Mouse (Mus musculus) left cerebral cortex, postnatal 25 days (tissue): ENCODE results near the gene Lamtor1. TPM values are rescaled to one million over a fixed set of nuclear protein-coding genes. Genes with fewer than 3 reads are reported as not detected.

Source experiments
- DNase-seq, 2 experiments: peaks; one replicate each; pipeline ENCODE4 v3.0.0; 2022; ENCODE audit warnings: low spot score in 2 of 2, mixed read lengths in 1 of 2
- intact Hi-C: fragments of 180-260 bp; cut with DNase I; formaldehyde crosslinking; loops from one replicate; pipeline ENCODE4 v1.15.1; 2025
- total RNA-seq, 2 experiments: library from RNA; stranded (reverse); gene quantifications; 2 replicates each; pipeline ENCODE4 v1.2.3; 2021

The Lamtor1 gene
- total RNA-seq = 10 to 100 TPM; 97.2 to 99.6 TPM

GRCm38 (mm10) chr7:101905561-101906286, at the start of gene Lamtor1:
Gene Lamtor1 (plus strand): TSS chr7:101905904.
- intact Hi-C loops = no loop called here
- DNase-seq = peak; percentile 100

GRCm38 (mm10) chr7:101857094-101857493, 48.6 kb upstream of the Lamtor1 start, which contains the start of gene Folr2:
Gene Folr2 (minus strand): TSS chr7:101857194.
- intact Hi-C loops = no loop called here
- DNase-seq = no peak

- intact Hi-C loops = no loop called here
- no peak for DNase-seq
Observed at GRCm38 (mm10) chr7:101858362-101858761, 47.3 kb upstream of the Lamtor1 start.

- intact Hi-C loops = no loop called here
- no peak for DNase-seq
Observed at GRCm38 (mm10) chr7:101860978-101861377, 44.7 kb upstream of the Lamtor1 start.

- no peak for DNase-seq
- intact Hi-C loops = no loop called here
Observed at GRCm38 (mm10) chr7:101862291-101862690, 43.4 kb upstream of the Lamtor1 start.

- DNase-seq = no peak
- intact Hi-C loops = no loop called here
Observed at GRCm38 (mm10) chr7:101863415-101863814, 42.3 kb upstream of the Lamtor1 start, which contains the start of gene Anapc15. Gene Anapc15 (plus strand): TSS chr7:101863715.

GRCm38 (mm10) chr7:101866491-101867265, 39.0 kb upstream of the Lamtor1 start:
- intact Hi-C loops = no loop called here
- no peak for DNase-seq

GRCm38 (mm10) chr7:101867482-101867881, 38.2 kb upstream of the Lamtor1 start:
- no peak for DNase-seq
- intact Hi-C loops = no loop called here

GRCm38 (mm10) chr7:101868241-101869162, 37.2 kb upstream of the Lamtor1 start:
- no peak for DNase-seq
- intact Hi-C loops = no loop called here

- intact Hi-C loops = no loop called here
- no peak for DNase-seq
Observed at GRCm38 (mm10) chr7:101869163-101869500, 36.6 kb upstream of the Lamtor1 start.

GRCm38 (mm10) chr7:101870629-101871028, 35.1 kb upstream of the Lamtor1 start, which contains the start of gene Folr1:
Gene Folr1 (minus strand): TSS chr7:101870788.
- intact Hi-C loops = no loop called here
- no peak for DNase-seq

- DNase-seq = no peak
- intact Hi-C loops = no loop called here
Observed at GRCm38 (mm10) chr7:101871296-101871695, 34.4 kb upstream of the Lamtor1 start.

GRCm38 (mm10) chr7:101875978-101876377, 29.7 kb upstream of the Lamtor1 start:
- intact Hi-C loops = no loop called here
- DNase-seq = no peak

- no peak for DNase-seq
- intact Hi-C loops = loop anchor here (5.0 kb wide), 1 partner anchor 44 kb away; the partner anchor contains the start of gene Inppl1
Observed at GRCm38 (mm10) chr7:101880855-101881254, 24.8 kb upstream of the Lamtor1 start.

- intact Hi-C loops = loop anchor here (5.0 kb wide), 1 partner anchor 45 kb away; the partner anchor contains the start of gene Inppl1
- peak in 1 of 2 experiments; percentile 70 for DNase-seq
Observed at GRCm38 (mm10) chr7:101882413-101883154, 23.1 kb upstream of the Lamtor1 start.

- no peak for DNase-seq
- intact Hi-C loops = loop anchor here (5.0 kb wide), 1 partner anchor 47 kb away; the partner anchor contains the start of gene Inppl1
Observed at GRCm38 (mm10) chr7:101884160-101884559, 21.5 kb upstream of the Lamtor1 start.

- peak in 1 of 2 experiments; percentile 70 for DNase-seq
- intact Hi-C loops = no loop called here
Observed at GRCm38 (mm10) chr7:101886274-101886673, 19.4 kb upstream of the Lamtor1 start.

- DNase-seq = no peak
- intact Hi-C loops = no loop called here
Observed at GRCm38 (mm10) chr7:101888460-101888859, 17.2 kb upstream of the Lamtor1 start.

- no peak for DNase-seq
- intact Hi-C loops = loop anchor here (5.0 kb wide), 2 partner anchors 58 to 218 kb away; partner anchors contain the start of gene Inppl1
Observed at GRCm38 (mm10) chr7:101895695-101896094, 10.0 kb upstream of the Lamtor1 start.
